Mouse (Mus musculus): Measurements from ENCODE around the gene Taf3.

The Taf3 gene

GRCm38 (mm10) chr2:10010263-10010909 is 38.0 kb downstream of the Taf3 start:
- DNase-seq (ENCODE audit: low read depth, low spot score): peak; percentile 44

GRCm38 (mm10) chr2:10009671-10010254 is 38.6 kb downstream of the Taf3 start:
- no peak for DNase-seq (ENCODE audit: low read depth, low spot score)

GRCm38 (mm10) chr2:10008593-10008992 is 39.8 kb downstream of the Taf3 start:
- DNase-seq (ENCODE audit: low read depth, low spot score): no peak

DNA sequence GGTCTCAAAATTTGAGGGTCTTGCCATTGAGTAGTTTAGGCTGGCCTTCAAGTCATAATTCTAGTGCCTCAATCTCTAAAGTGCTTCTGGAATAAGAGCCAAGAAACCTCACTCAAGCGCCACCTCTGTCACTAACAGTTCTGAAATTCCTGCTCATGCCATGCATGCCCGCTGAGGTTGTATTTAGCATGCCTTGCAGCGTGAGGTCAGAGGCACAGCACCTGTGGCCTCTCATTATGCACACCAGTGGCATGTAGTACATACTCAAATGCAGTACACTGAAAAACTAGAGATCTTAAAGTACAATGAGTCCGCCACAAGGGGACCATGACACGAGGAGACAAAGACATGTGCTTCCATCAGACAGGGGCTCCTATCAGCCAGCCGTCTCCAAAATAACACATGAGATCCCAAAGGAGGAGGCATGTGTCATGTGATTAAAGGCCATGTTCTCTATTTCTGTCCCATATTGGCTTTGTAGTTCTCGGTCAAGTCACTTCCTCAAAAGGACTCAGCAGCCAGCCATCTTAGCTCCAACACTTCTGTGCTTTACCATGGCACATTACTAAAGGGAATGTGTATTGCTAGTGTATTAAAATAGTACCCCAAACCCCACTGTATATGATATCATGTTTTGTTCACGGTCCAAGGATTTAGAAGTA is 43.3 kb downstream of the Taf3 start:
- DNase-seq (ENCODE audit: low read depth, low spot score): no peak

- DNase-seq (ENCODE audit: low read depth, low spot score): no peak
Observed at GRCm38 (mm10) chr2:10003358-10003757, 45.0 kb downstream of the Taf3 start.

GRCm38 (mm10) chr2:10001591-10001990 is 46.8 kb downstream of the Taf3 start:
- no peak for DNase-seq (ENCODE audit: low read depth, low spot score)

DNA sequence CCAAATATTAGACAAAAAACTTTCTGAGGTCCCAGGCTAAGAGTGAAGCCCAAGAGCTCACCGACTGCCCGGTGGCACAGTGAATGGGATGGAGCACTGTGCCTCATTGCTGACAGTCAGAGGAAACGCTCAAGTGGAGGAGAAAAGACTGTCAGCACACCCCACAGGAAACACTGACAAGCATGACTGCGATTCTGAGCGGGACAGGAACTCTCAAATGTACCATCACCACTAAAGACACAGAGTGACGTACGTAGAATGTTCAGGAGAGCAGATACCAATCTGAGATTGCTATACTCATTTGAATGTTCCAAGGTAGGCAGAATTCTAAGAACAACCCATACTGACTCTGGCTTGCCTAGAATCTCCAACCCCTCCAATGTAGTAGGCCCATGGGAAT is 50.9 kb downstream of the Taf3 start:
- DNase-seq (ENCODE audit: low read depth, low spot score): no peak

GRCm38 (mm10) chr2:9996111-9996510 is 52.3 kb downstream of the Taf3 start:
- DNase-seq (ENCODE audit: low read depth, low spot score): no peak

DNA sequence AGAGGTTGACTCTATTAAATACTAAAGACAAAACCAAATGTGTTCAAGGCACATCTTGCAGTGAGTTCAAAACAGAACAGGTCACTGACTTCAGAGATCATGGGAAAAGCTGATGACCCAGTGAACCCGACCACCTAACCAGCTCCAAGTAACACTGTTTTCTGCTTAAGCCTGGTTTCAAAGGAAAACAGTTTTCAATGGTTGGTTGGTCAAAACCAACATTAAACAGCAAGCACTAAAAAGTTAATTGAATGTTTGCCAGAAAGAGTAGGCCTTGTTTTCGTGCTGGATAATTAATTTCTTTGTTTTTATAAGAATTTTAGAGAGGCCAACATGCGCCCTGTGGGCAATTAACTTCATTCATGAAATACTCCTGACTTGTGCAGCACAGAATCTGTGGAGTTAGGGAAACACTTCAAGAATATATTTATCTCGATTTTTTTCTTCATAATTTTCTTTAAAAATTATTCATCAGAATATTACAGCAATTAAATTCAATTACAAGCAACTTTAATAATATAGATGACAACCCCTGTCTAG is 57.6 kb downstream of the Taf3 start:
- no peak for DNase-seq (ENCODE audit: low read depth, low spot score)

- DNase-seq (ENCODE audit: low read depth, low spot score): no peak
Observed at GRCm38 (mm10) chr2:9989649-9990547, 58.5 kb downstream of the Taf3 start.

GRCm38 (mm10) chr2:9988290-9988689 is 60.1 kb downstream of the Taf3 start:
- DNase-seq (ENCODE audit: low read depth, low spot score): no peak

- no peak for DNase-seq (ENCODE audit: low read depth, low spot score)
Observed at GRCm38 (mm10) chr2:9985979-9986447, 62.4 kb downstream of the Taf3 start.

DNA sequence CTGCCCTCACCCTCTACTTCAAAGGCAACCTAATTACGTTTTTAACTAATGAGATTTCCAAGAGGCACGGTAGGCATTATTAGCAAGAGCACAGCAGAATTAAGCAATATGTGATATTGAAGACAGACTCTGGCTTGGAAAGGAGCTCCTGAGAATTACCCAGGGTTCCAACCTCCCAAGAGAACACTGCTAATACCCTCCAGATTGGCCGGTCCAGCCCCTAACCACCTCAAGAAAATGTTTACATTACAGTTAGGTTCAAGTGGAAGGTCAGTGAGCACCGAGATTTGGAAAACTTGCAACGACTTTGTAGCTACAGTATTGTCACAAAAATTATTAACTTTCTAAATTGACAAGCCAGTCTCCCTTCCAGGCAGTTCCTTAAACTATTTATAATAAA is 66.0 kb downstream of the Taf3 start:
- DNase-seq (ENCODE audit: low read depth, low spot score): no peak

DNA sequence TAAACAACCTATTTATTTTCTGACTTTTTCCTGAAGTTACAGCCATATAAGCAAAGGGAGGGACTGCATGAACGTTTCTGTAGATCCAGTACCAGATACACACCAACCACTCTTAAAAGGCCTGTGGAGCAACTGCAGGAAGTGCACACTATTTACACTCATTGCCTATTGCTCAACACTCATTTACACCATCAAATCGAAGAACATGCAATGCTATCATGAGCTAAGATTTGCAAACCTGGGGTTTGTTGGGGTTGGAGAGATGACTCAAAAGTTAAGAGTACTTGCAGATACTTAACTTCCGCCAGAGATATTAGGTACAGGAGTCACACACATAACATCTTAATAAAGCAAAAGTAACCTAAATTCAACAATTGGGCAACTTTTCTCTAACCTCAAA is 76.5 kb downstream of the Taf3 start:
- no peak for DNase-seq (ENCODE audit: low read depth, low spot score)

GRCm38 (mm10) chr2:9970579-9970978 is 77.8 kb downstream of the Taf3 start:
- no peak for DNase-seq (ENCODE audit: low read depth, low spot score)

DNA sequence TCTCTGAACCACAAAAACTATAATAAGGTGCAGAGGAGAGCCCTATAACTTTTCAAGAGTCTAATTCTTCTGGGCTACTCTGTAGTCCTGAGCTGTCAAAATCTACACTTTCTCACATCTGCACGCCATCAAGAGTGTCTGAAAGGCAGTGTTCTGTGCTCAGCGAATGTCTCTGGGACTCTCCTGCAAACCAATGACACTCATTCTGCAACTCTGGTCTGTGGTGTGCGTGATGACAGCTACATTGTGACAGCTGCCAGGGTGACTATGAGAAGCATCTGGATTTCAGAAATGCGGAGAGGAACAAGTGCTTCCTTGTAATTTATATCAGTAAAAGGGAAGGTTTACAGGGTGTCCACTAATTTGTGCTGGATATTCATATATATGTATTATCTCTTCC is 78.2 kb downstream of the Taf3 start:
- DNase-seq (ENCODE audit: low read depth, low spot score): no peak

- no peak for DNase-seq (ENCODE audit: low read depth, low spot score)
Observed at GRCm38 (mm10) chr2:9969734-9970133, 78.7 kb downstream of the Taf3 start.

DNA sequence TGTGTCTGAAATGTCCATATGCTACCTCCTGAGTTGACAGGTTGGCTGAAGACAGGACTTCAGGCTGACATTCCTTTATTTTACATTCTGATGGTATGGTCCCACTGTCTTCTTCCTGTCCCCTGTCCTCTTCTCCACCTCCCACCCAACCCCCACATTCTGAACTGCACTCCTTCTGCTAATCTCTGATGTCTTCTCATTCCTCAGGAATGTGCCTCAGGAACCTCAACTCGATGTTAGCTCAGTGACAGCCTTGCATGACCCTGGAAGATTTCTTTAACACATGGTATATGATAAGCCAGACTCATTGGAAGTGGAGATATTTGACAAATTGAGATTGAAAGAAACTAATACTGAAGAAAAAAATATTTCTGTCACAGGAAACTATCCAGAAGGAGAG is 81.8 kb downstream of the Taf3 start:
- no peak for DNase-seq (ENCODE audit: low read depth, low spot score)

GRCm38 (mm10) chr2:9965608-9966007 is 82.8 kb downstream of the Taf3 start:
- DNase-seq (ENCODE audit: low read depth, low spot score): no peak

- DNase-seq (ENCODE audit: low read depth, low spot score): no peak
Observed at GRCm38 (mm10) chr2:9962871-9963270, 85.5 kb downstream of the Taf3 start.

DNA sequence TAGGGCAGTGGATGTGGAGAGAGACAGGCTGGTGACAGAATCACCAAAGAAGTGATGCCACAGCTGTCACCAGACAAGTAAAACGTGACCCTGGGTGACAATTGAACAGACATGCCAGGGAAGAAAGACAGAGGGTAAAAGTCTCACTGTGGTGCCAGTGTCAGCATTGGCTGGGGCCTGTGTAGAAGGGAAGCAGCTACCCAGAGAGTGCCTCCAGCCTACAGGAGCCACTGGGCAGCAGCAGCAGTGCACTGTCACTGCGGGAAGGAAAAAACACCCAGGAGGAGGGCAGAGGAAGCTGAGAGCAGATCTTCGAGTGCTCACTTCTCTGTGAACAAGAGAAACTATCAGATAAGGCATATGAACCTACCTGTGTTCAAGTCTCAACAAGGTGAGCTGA is 86.7 kb downstream of the Taf3 start:
- no peak for DNase-seq (ENCODE audit: low read depth, low spot score)

GRCm38 (mm10) chr2:9958011-9958410 is 90.4 kb downstream of the Taf3 start:
- no peak for DNase-seq (ENCODE audit: low read depth, low spot score)

All from retina, adult 2 months (tissue).